Mouse (Mus musculus) gastrocnemius, adult 2 months (tissue): ENCODE results near the gene Nol6. TPM values are rescaled to one million over a fixed set of nuclear protein-coding genes. Genes with fewer than 3 reads are reported as not detected.

Experiments used
- DNase-seq: peaks from one replicate; pipeline ENCODE4 v3.0.0; 2022
- H3K27ac ChIP-seq: fragments of 200-600 bp; 2 replicates; pipeline ENCODE4 v1.8.1; 2022; ENCODE audit warnings: mild to moderate bottlenecking
- H3K4me3 ChIP-seq: fragments of 200-600 bp; 2 replicates; pipeline ENCODE4 v1.8.1; 2022; ENCODE audit warnings: mild to moderate bottlenecking, moderate library complexity
- CTCF ChIP-seq: fragments of 200-600 bp; IDR thresholded peaks from 2 replicates; pipeline ENCODE4 v1.8.1; 2022; ENCODE audit warnings: antibody characterized with exemption, mild to moderate bottlenecking, moderate library complexity
- intact Hi-C: fragments of 180-260 bp; cut with DNase I; formaldehyde crosslinking; loops from one replicate; pipeline ENCODE4 v1.15.1; 2025
- total RNA-seq, 2 experiments: library from RNA; stranded (reverse); gene quantifications; 2 replicates each; pipeline ENCODE4 v1.2.3; 2021

The Nol6 gene
- total RNA-seq, 2 experiments from 2014 or later: 13.9 to 17.5 TPM

GRCm38 (mm10) chr4:41114358-41115070 lies 9.7 kb downstream of the Nol6 start:
- no peak overlapping the region for H3K27ac ChIP-seq
- TF ChIP-seq CTCF: no peak
- DNase-seq: no peak
- intact Hi-C loops: no loop called here
- H3K4me3 ChIP-seq: no peak overlapping the region

- no peak overlapping the region for H3K27ac ChIP-seq
- TF ChIP-seq CTCF: no peak
- DNase-seq: no peak
- no peak overlapping the region for H3K4me3 ChIP-seq
- intact Hi-C loops: no loop called here
Observed at GRCm38 (mm10) chr4:41108717-41109425, 15.4 kb downstream of the Nol6 start.

DNA sequence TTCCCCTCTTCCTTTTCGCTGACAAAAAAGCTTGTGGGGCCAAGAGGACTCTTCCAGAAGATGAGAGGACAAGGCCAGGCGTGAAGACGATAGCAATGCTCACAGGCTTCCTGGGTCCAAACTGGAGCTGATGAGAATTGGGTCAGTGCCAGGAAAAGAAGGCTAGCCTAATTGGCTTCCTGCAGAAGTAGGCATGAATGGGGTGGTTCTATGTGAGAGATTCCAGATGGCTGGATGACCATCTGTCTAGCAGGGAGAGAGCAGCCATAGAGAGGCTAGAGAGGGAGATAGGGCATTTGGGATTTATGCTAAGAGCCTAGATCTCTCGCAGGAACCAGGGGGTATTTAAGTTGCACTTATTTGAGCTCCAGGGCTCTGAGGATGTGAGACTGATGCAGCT lies 16.8 kb downstream of the Nol6 start:
- no peak for DNase-seq
- intact Hi-C loops: no loop called here
- no peak overlapping the region for H3K27ac ChIP-seq
- H3K4me3 ChIP-seq: no peak overlapping the region
- no peak for TF ChIP-seq CTCF

DNA sequence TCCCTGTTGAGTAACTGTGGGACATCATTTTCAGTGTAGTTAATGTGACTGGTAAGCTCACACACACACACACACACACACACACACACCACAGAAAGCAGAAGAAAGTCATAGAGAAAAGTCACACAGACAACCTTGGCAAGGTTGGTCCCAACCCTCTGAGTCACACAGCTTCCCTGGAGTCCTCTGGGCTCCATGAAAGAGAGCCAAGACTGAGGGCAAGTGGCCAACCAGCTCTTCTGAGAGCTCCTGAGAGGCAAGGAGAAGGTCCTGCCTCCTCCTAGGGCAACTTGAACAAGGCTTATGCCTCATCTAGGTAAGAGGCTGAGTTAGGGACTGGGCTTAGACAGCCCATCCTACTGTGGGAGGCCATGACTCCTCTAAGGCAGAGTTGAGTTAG lies 21.4 kb downstream of the Nol6 start:
- no peak for TF ChIP-seq CTCF
- Histone ChIP-seq H3K4me3 (no peak overlapping the region), H3K27ac (no peak overlapping the region)
- DNase-seq: no peak
- intact Hi-C loops: no loop called here

- H3K4me3 ChIP-seq: no peak overlapping the region
- intact Hi-C loops: no loop called here
- DNase-seq: no peak
- TF ChIP-seq CTCF: no peak
- no peak overlapping the region for H3K27ac ChIP-seq
Observed at GRCm38 (mm10) chr4:41100986-41101385, 23.3 kb downstream of the Nol6 start.

DNA sequence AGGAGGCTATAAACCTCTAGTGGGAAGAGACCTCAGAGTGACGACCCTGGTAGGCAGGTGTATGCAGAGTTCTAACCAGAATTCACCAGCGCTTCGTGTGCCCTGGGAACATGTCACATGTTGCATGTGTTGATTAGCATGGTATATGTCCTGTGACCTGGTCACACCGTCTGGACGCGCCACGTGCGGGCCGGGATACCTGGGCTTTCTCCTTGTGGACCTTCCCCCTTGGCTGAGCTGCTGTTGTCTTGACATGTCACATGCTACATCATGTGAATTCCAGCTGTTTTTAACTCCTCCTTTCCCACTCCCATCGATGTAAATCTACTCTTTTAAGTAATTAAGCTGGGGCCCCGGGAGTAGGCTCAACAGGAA lies 25.7 kb downstream of the Nol6 start:
- intact Hi-C loops: no loop called here
- TF ChIP-seq CTCF: no peak
- H3K27ac ChIP-seq: no peak overlapping the region
- no peak for DNase-seq
- peak overlapping the region; percentile 68 for H3K4me3 ChIP-seq

- intact Hi-C loops: no loop called here
- H3K4me3 ChIP-seq: peak within 1 kb of the TSS; percentile 68
- TF ChIP-seq CTCF: no peak
- peak; percentile 40 for DNase-seq
- no peak within 1 kb of the TSS for H3K27ac ChIP-seq
Observed at GRCm38 (mm10) chr4:41097871-41098576, 26.2 kb downstream of the Nol6 start, which contains the start of gene Aqp3. Gene Aqp3 (minus strand): TSS chr4:41098183.

DNA sequence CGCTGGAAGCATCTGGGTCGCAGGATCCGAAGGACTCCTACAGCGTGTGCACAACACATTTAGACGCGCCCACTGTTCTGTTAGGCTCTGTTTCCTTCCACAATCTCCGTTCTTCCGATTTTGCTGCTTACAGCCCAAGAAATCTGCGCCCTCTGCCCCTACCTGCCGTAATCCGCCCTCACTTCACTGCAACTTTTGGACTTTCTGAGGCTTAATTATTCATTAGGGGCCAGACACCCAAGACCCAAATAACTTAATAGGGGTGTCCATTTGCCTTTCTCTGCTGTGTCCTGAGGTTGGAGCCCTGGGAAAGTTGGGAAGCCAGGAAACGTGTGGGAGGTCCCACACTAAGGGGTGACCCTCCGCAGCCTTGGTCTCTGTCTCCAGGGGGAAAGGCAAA lies 26.9 kb downstream of the Nol6 start:
- Histone ChIP-seq H3K4me3 (no peak overlapping the region), H3K27ac (no peak overlapping the region)
- no peak for DNase-seq
- intact Hi-C loops: no loop called here
- no peak for TF ChIP-seq CTCF

GRCm38 (mm10) chr4:41096794-41097193 lies 27.5 kb downstream of the Nol6 start:
- Histone ChIP-seq H3K27ac (no peak overlapping the region), H3K4me3 (no peak overlapping the region)
- intact Hi-C loops: no loop called here
- no peak for TF ChIP-seq CTCF
- DNase-seq: no peak

- no peak for TF ChIP-seq CTCF
- no peak for DNase-seq
- no peak overlapping the region for H3K27ac ChIP-seq
- no peak overlapping the region for H3K4me3 ChIP-seq
- intact Hi-C loops: no loop called here
Observed at GRCm38 (mm10) chr4:41096169-41096568, 28.1 kb downstream of the Nol6 start.

- Histone ChIP-seq H3K4me3 (no peak overlapping the region), H3K27ac (no peak overlapping the region)
- TF ChIP-seq CTCF: no peak
- DNase-seq: no peak
- intact Hi-C loops: no loop called here
Observed at GRCm38 (mm10) chr4:41094361-41094760, 29.9 kb downstream of the Nol6 start.

DNA sequence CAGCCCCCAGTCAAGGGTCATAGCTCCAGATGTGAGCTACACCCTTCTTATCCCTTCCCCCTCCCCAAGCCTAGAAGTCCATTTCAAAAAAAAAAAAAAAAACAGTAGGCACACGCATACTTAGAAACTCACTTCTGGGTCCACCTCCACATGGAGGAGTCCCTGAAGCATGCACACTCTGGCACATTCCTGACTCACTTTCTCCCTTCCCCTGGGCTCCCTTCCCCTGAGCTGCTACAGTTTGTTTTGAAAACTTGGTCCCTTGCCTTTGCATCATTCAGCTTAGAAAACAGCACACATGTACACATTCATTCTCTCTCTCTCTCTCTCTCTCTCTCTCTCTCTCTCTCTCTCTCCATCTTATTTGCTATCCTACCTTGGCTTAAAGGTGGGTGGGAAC lies 31.3 kb downstream of the Nol6 start:
- no peak for DNase-seq
- no peak for TF ChIP-seq CTCF
- Histone ChIP-seq H3K4me3 (no peak overlapping the region), H3K27ac (no peak overlapping the region)
- intact Hi-C loops: no loop called here

DNA sequence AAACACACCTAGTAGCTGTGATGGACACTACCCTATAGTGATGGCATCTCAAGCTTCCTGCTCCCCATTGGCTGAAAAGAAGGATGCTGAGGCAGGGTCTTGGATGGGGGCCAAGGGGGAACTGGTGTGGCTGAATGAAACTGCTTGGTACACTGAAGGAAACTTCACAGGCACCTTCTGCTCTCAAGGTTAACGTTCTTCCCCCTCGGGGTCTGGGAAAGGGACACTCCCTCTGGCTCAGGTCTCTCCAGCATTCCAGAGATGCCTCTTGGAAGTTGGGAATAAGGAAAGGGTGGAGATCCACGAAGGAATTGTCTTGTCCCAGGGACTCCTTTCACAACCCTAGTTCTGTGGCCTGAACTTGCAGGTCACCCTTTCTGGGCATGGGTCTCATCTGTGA lies 32.9 kb downstream of the Nol6 start:
- no peak for TF ChIP-seq CTCF
- DNase-seq: no peak
- intact Hi-C loops: no loop called here
- no peak overlapping the region for H3K27ac ChIP-seq
- H3K4me3 ChIP-seq: no peak overlapping the region
